Mouse (Mus musculus): ENCODE measurements at regions not wholly inside any gene's neighbourhood (a gene's known extent, or its start where the extent isn't known, plus 50 kb on each side); places are given as distances from the start of the nearest gene placed in this dataset.

DNA sequence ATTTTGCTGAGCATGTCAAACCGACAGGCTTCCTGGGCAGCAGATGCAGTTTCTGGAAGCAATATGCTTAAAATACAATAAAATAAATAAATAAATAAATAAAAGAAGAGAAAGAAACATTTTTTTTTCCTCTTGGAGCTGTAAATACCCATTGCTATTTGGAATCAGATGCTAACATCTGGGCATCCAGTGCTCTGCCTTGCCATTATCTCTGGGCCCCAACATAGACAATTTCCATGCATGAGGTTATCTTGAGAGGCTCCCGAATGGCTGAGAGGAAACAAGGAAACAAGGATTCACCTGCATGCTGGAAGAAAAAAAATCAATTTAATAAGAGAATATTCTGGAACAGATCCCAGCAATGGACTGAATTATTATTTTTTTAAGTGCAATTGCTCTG lies 120.0 kb upstream of the Meis1 start:
- TF ChIP-seq POLR2A (IDR thresholded peaks at IDR 0.05; ENCODE audit: insufficient read depth, low read depth, low read length): no peak
- no peak for TF ChIP-seq EP300 (IDR thresholded peaks at IDR 0.05; ENCODE audit: insufficient read depth, low read depth, low read length)
- no peak for TF ChIP-seq CTCF (IDR thresholded peaks at IDR 0.05)
